Mouse (Mus musculus) duodenum, adult 2 months (tissue): ENCODE data around the gene Cxxc4. TPM values are rescaled to one million over a fixed set of nuclear protein-coding genes. Genes with fewer than 3 reads are reported as not detected.

Source experiments
- polyA plus RNA-seq: library from polyadenylated mRNA; depleted of rRNA; stranded (reverse); fragments of >200 nt; gene quantifications from 2 replicates; pipeline ENCODE4 v1.2.3, GENCODE M21; 2012; ENCODE audit warnings: low replicate concordance; rRNA removed

Cxxc4 gene
- polyA plus RNA-seq: 0.26 and 1.4 TPM in 2 replicates

GRCm38 (mm10) chr3:134236414-134237112 is at the start of gene Cxxc4:
TSS of gene Cxxc4 (plus strand) at chr3:134236484.

